Mouse (Mus musculus) bone marrow, adult 2 months (tissue): ENCODE measurements around the gene Fdps. TPM values are rescaled to one million over a fixed set of nuclear protein-coding genes. Genes with fewer than 3 reads are reported as not detected.
A peak's percentile ranks its signal among the peaks of the same experiment; 100 is the strongest.

ENCODE experiments used
- H3K27ac ChIP-seq: fragments of 200-500 bp; 2 replicates; pipeline ENCODE4 v1.5.1; 2012; ENCODE audit warnings: low read depth, mild to moderate bottlenecking, control low read depth, inconsistent platforms, low read length; ENCODE audit not compliant: control insufficient read depth, poor library complexity, insufficient read depth
- H3K4me1 ChIP-seq: fragments of 200-500 bp; 2 replicates; pipeline ENCODE4 v1.6.1; 2011; ENCODE audit warnings: low read length; ENCODE audit not compliant: control insufficient read depth, insufficient read depth
- H3K4me3 ChIP-seq: fragments of 200-500 bp; replicated peaks from 2 replicates; pipeline ENCODE3; 2011; ENCODE audit warnings: mild to moderate bottlenecking, low read depth, low read length, control low read depth; ENCODE audit not compliant: control insufficient read depth
- CTCF ChIP-seq: fragments of 200-500 bp; IDR thresholded peaks from 2 replicates; pipeline ENCODE4 v1.5.1; 2011; ENCODE audit warnings: low read length, control low read depth; ENCODE audit not compliant: control insufficient read depth, insufficient read depth
- POLR2A ChIP-seq: fragments of 200-500 bp; IDR thresholded peaks from 2 replicates; pipeline ENCODE4 v1.6.1; 2011; ENCODE audit warnings: low read depth, mild to moderate bottlenecking, control low read depth, low read length, borderline replicate concordance; ENCODE audit not compliant: control insufficient read depth
- WGBS: fragments of 180-500 bp; shearing (Covaris S2); methylation state at CpG from one replicate; pipeline ENCODE4 v1.1.7; 2018; 5-methylcytosine and 5-hydroxymethylcytosine counted together
- polyA plus RNA-seq: library from polyadenylated mRNA; stranded (reverse); fragments of >200 nt; gene quantifications from 2 replicates; pipeline ENCODE4 v1.2.4, GENCODE M21; 2011; ENCODE audit warnings: low replicate concordance; ENCODE audit not compliant: missing spikeins, insufficient read depth, insufficient read length

Fdps gene
- polyA plus RNA-seq: 21.7 and 30.3 TPM in 2 replicates

- TF ChIP-seq POLR2A: peak; percentile 42; the same call in 1 of the 2 replicates
- peak; percentile 14; the same call in 1 of the 2 replicates for TF ChIP-seq CTCF
- H3K4me3 ChIP-seq: peak within 1 kb of the TSS; percentile 73
- H3K27ac ChIP-seq: peak within 1 kb of the TSS; percentile 12
- peaks cover 1% of the 10 kb centered on the region; the same call in 1 of the 2 replicates for H3K4me1 ChIP-seq
- WGBS: under 1% methylated on average over 26 of the region's 26 CpGs
These were observed at the start of gene Fdps for GRCm38 (mm10) chr3:89101812-89102494. Gene Fdps (minus strand): TSS chr3:89101959.

- TF ChIP-seq CTCF (no peak), POLR2A (no peak)
- 88% methylated on average over 14 of the region's 14 CpGs for WGBS
- Histone ChIP-seq H3K4me1 (no peaks in the 10 kb centered on the region; the same call in 1 of the 2 replicates), H3K27ac (no peak overlapping the region; the same call in 1 of the 2 replicates), H3K4me3 (no peak overlapping the region)
These were observed 46.8 kb upstream of the Fdps start for GRCm38 (mm10) chr3:89148567-89148966.

GRCm38 (mm10) chr3:89147979-89148311, 46.2 kb upstream of the Fdps start:
- Histone ChIP-seq H3K4me3 (no peak overlapping the region), H3K27ac (no peak overlapping the region), H3K4me1 (no peaks in the 10 kb centered on the region; the same call in 1 of the 2 replicates)

GRCm38 (mm10) chr3:89147101-89147978, 45.6 kb upstream of the Fdps start:
- 0 out of 2 replicates have a peak, but pooled peaks have one; percentile 7 for TF ChIP-seq POLR2A
- no peak for TF ChIP-seq CTCF
- WGBS: 29% methylated on average over 26 of the region's 26 CpGs
- Histone ChIP-seq H3K4me1 (no peaks in the 10 kb centered on the region), H3K27ac (no peak overlapping the region), H3K4me3 (no peak overlapping the region)

More at GRCm38 (mm10) chr3:89147979-89148311, 46.2 kb upstream of the Fdps start:
- WGBS: 13% methylated on average over 15 of the region's 15 CpGs
- TF ChIP-seq POLR2A (no peak), CTCF (no peak)

- H3K4me3 ChIP-seq: no peak overlapping the region
- H3K4me1 ChIP-seq: no peaks in the 10 kb centered on the region
- TF ChIP-seq CTCF: no peak
- TF ChIP-seq POLR2A: no peak
- 70% methylated on average over 8 of the region's 8 CpGs for WGBS
- no peak overlapping the region for H3K27ac ChIP-seq
These were observed 43.8 kb upstream of the Fdps start for GRCm38 (mm10) chr3:89145566-89145965.

GRCm38 (mm10) chr3:89144821-89145220, 43.1 kb upstream of the Fdps start:
- Histone ChIP-seq H3K27ac (no peak overlapping the region), H3K4me3 (no peak overlapping the region), H3K4me1 (no peaks in the 10 kb centered on the region)
- 71% methylated on average over 10 of the region's 10 CpGs for WGBS
- TF ChIP-seq CTCF (no peak), POLR2A (no peak)

GRCm38 (mm10) chr3:89136365-89136764, 34.6 kb upstream of the Fdps start:
- Histone ChIP-seq H3K4me1 (no peaks in the 10 kb centered on the region), H3K27ac (peak overlapping the region; percentile 32; the same call in 1 of the 2 replicates), H3K4me3 (peak overlapping the region; percentile 49)
- WGBS: 30% methylated on average over 9 of the region's 9 CpGs
- no peak for TF ChIP-seq POLR2A
- TF ChIP-seq CTCF: peak; percentile 18; the same call in 1 of the 2 replicates

- Histone ChIP-seq H3K4me1 (no peaks in the 10 kb centered on the region), H3K4me3 (peak within 1 kb of the TSS; percentile 52), H3K27ac (peak within 1 kb of the TSS; percentile 32; the same call in 1 of the 2 replicates)
- WGBS: 46% methylated on average over 3 of the region's 3 CpGs
- no peak for TF ChIP-seq CTCF
These were observed 34.2 kb upstream of the Fdps start, which contains the start of gene Pklr for GRCm38 (mm10) chr3:89135958-89136357. Gene Pklr (plus strand): TSS chr3:89136142.
